Mouse (Mus musculus) R1 (cell line): Measurements from ENCODE around the gene Ptbp3.
A peak's percentile ranks its signal among the peaks of the same experiment; 100 is the strongest.
"Not testable (repeated sequence)": the region's sequence is repeated elsewhere in the genome, so short reads cannot be mapped to it uniquely, and the experiment has no call there.

Experiments used
- DNase-seq: peaks from one replicate; pipeline ENCODE4 v3.0.0-alpha.2; 2018; ENCODE audit warnings: low read depth, low spot score

Ptbp3 gene

GRCm38 (mm10) chr4:59549175-59549976 lies at the start of gene Ptbp3:
Gene Ptbp3, minus strand, starts transcription at chr4:59549364.
- peak; percentile 90 for DNase-seq

- DNase-seq, result no peak
Measured at GRCm38 (mm10) chr4:59596556-59596955, 47.4 kb upstream of the Ptbp3 start.

- DNase-seq, result no peak
Measured at GRCm38 (mm10) chr4:59594614-59595013, 45.5 kb upstream of the Ptbp3 start.

- no peak for DNase-seq
Measured at GRCm38 (mm10) chr4:59587872-59588226, 38.7 kb upstream of the Ptbp3 start.

GRCm38 (mm10) chr4:59587215-59587871 lies 38.2 kb upstream of the Ptbp3 start:
- no peak for DNase-seq

GRCm38 (mm10) chr4:59585097-59585496 lies 35.9 kb upstream of the Ptbp3 start:
- DNase-seq, result no peak

GRCm38 (mm10) chr4:59582186-59582585 lies 33.0 kb upstream of the Ptbp3 start:
- DNase-seq, result no peak

GRCm38 (mm10) chr4:59581314-59582185 lies 32.4 kb upstream of the Ptbp3 start, which contains the start of gene Hsdl2:
Gene Hsdl2, plus strand, starts transcription at chr4:59581563.
- peak; percentile 99 for DNase-seq

GRCm38 (mm10) chr4:59580495-59581281 lies 31.5 kb upstream of the Ptbp3 start:
- DNase-seq, result peak; percentile 71

- no peak for DNase-seq
Measured at GRCm38 (mm10) chr4:59575184-59575958, 26.2 kb upstream of the Ptbp3 start.

GRCm38 (mm10) chr4:59572521-59573118 lies 23.5 kb upstream of the Ptbp3 start:
- DNase-seq, result peak; percentile 37

GRCm38 (mm10) chr4:59570519-59570918 lies 21.4 kb upstream of the Ptbp3 start:
- DNase-seq, result not testable (repeated sequence)

- DNase-seq, result peak; percentile 77
Measured at GRCm38 (mm10) chr4:59569538-59569937, 20.4 kb upstream of the Ptbp3 start.

- DNase-seq, result no peak
Measured at GRCm38 (mm10) chr4:59567576-59568260, 18.6 kb upstream of the Ptbp3 start.

GRCm38 (mm10) chr4:59565571-59566188 lies 16.5 kb upstream of the Ptbp3 start:
- DNase-seq, result no peak

GRCm38 (mm10) chr4:59564128-59564527 lies 15.0 kb upstream of the Ptbp3 start:
- no peak for DNase-seq

GRCm38 (mm10) chr4:59560141-59560540 lies 11.0 kb upstream of the Ptbp3 start:
- DNase-seq, result no peak

GRCm38 (mm10) chr4:59558096-59558720 lies 9.0 kb upstream of the Ptbp3 start:
- DNase-seq, result peak; percentile 80
